Mouse (Mus musculus) heart, embryonic 16.5 days (tissue): ENCODE measurements at regions not wholly inside any gene's neighbourhood (a gene's known extent, or its start where the extent isn't known, plus 50 kb on each side); places are given as distances from the start of the nearest gene placed in this dataset.

Experiments used
- ATAC-seq: fragments of 200-750 bp; cut with Nextera tagmentation; replicated peaks from 2 replicates; pipeline ENCODE4 v1.8.0; 2017; ENCODE audit warnings: moderate number of reproducible peaks; ENCODE audit not compliant: insufficient read depth, low FRiP score; ENCODE audit errors: extremely low read depth
- H3K27ac ChIP-seq: fragments of 300-500 bp; sonication (generic); 2 replicates; pipeline ENCODE4 v1.5.1; 2014; ENCODE audit warnings: mild to moderate bottlenecking, low read length, control low read depth, moderate library complexity
- H3K27me3 ChIP-seq: fragments of 300-500 bp; sonication (generic); 2 replicates; pipeline ENCODE4 v1.6.1; 2014; ENCODE audit warnings: low read length, mixed read lengths; ENCODE audit not compliant: control insufficient read depth, insufficient read depth
- H3K36me3 ChIP-seq: fragments of 300-500 bp; sonication (generic); 2 replicates; pipeline ENCODE4 v1.6.1; 2014; ENCODE audit not compliant: control insufficient read depth, insufficient read depth
- H3K4me1 ChIP-seq: fragments of 300-500 bp; sonication (generic); 2 replicates; pipeline ENCODE4 v1.6.1; 2014; ENCODE audit warnings: low read length, mixed read lengths; ENCODE audit not compliant: control insufficient read depth, insufficient read depth
- H3K4me2 ChIP-seq: fragments of 300-500 bp; sonication (generic); 2 replicates; pipeline ENCODE4 v1.6.1; 2014; ENCODE audit warnings: low read depth, mild to moderate bottlenecking, control low read depth, low read length
- H3K4me3 ChIP-seq: fragments of 300-500 bp; sonication (generic); 2 replicates; pipeline ENCODE4 v1.5.1; 2014; ENCODE audit warnings: mild to moderate bottlenecking, control low read depth, low read length
- H3K9ac ChIP-seq: fragments of 300-500 bp; sonication (generic); 2 replicates; pipeline ENCODE4 v1.6.1; 2014; ENCODE audit warnings: low read length, control low read depth
- H3K9me3 ChIP-seq: fragments of 300-500 bp; sonication (generic); replicated peaks from 2 replicates; pipeline ENCODE4 v1.6.1; 2016; ENCODE audit warnings: low read length; ENCODE audit not compliant: control insufficient read depth
- WGBS: fragments of 180-500 bp; shearing (Covaris S2); extraction: QIAGEN DNeasy Blood & Tissue Kit; methylation state at CpG from one replicate; pipeline ENCODE4 v1.1.7; 2014; 5-methylcytosine and 5-hydroxymethylcytosine counted together

- H3K4me1 ChIP-seq: no peaks in the 10 kb centered on the region
- H3K27me3 ChIP-seq: no peaks in the 10 kb centered on the region
- no peak overlapping the region for H3K9ac ChIP-seq
- no peak for ATAC-seq
- H3K9me3 ChIP-seq: no peaks in the 10 kb centered on the region
- H3K36me3 ChIP-seq: no peaks in the 10 kb centered on the region
- H3K4me2 ChIP-seq: no peak overlapping the region
- 78% methylated on average over 2 of the region's 2 CpGs for WGBS
- H3K27ac ChIP-seq: no peak overlapping the region
- no peak overlapping the region for H3K4me3 ChIP-seq
Measured at GRCm38 (mm10) chr16:71724898-71725297, 583.2 kb upstream of the Robo1 start.

GRCm38 (mm10) chr16:71737941-71738340, 570.2 kb upstream of the Robo1 start:
- no peak for ATAC-seq
- Histone ChIP-seq H3K4me3 (no peak overlapping the region), H3K9me3 (0 out of 2 replicates have a peak, but pooled peaks cover 4% of the 10 kb centered on the region), H3K27ac (no peak overlapping the region), H3K36me3 (no peaks in the 10 kb centered on the region), H3K9ac (no peak overlapping the region), H3K27me3 (no peaks in the 10 kb centered on the region), H3K4me2 (no peak overlapping the region), H3K4me1 (no peaks in the 10 kb centered on the region)
- WGBS: 86% methylated on average over 2 of the region's 2 CpGs

GRCm38 (mm10) chr16:71739104-71739503, 569.0 kb upstream of the Robo1 start:
- no peak overlapping the region for H3K27ac ChIP-seq
- no peak overlapping the region for H3K9ac ChIP-seq
- no peak overlapping the region for H3K4me2 ChIP-seq
- no peak overlapping the region for H3K4me3 ChIP-seq
- 0 out of 2 replicates have a peak, but pooled peaks cover 4% of the 10 kb centered on the region for H3K9me3 ChIP-seq
- H3K4me1 ChIP-seq: no peaks in the 10 kb centered on the region
- H3K36me3 ChIP-seq: no peaks in the 10 kb centered on the region
- ATAC-seq: no peak
- no peaks in the 10 kb centered on the region for H3K27me3 ChIP-seq
- 80% methylated on average over 5 of the region's 5 CpGs for WGBS

- Histone ChIP-seq H3K4me1 (no peaks in the 10 kb centered on the region), H3K9me3 (no peaks in the 10 kb centered on the region), H3K9ac (no peak overlapping the region), H3K27me3 (no peaks in the 10 kb centered on the region), H3K4me2 (no peak overlapping the region), H3K4me3 (no peak overlapping the region), H3K36me3 (no peaks in the 10 kb centered on the region), H3K27ac (no peak overlapping the region)
- ATAC-seq: no peak
Measured at GRCm38 (mm10) chr16:71780945-71781344, 527.2 kb upstream of the Robo1 start.

GRCm38 (mm10) chr16:71812840-71813239, 495.3 kb upstream of the Robo1 start:
- WGBS: 83% methylated on average over 5 of the region's 5 CpGs
- Histone ChIP-seq H3K4me2 (no peak overlapping the region), H3K27ac (no peak overlapping the region), H3K4me3 (no peak overlapping the region), H3K9ac (no peak overlapping the region), H3K9me3 (no peaks in the 10 kb centered on the region), H3K4me1 (no peaks in the 10 kb centered on the region), H3K27me3 (no peaks in the 10 kb centered on the region), H3K36me3 (no peaks in the 10 kb centered on the region)
- ATAC-seq: no peak

GRCm38 (mm10) chr16:71835325-71835724, 472.8 kb upstream of the Robo1 start:
- no peak overlapping the region for H3K4me3 ChIP-seq
- no peaks in the 10 kb centered on the region for H3K4me1 ChIP-seq
- H3K4me2 ChIP-seq: no peak overlapping the region
- no peaks in the 10 kb centered on the region for H3K27me3 ChIP-seq
- 80% methylated on average over 2 of the region's 2 CpGs for WGBS
- no peak overlapping the region for H3K27ac ChIP-seq
- H3K9ac ChIP-seq: no peak overlapping the region
- no peaks in the 10 kb centered on the region for H3K36me3 ChIP-seq
- ATAC-seq: no peak
- no peaks in the 10 kb centered on the region for H3K9me3 ChIP-seq

- no peak for ATAC-seq
- no peaks in the 10 kb centered on the region for H3K27me3 ChIP-seq
- no peak overlapping the region for H3K27ac ChIP-seq
- H3K4me1 ChIP-seq: no peaks in the 10 kb centered on the region
- H3K36me3 ChIP-seq: no peaks in the 10 kb centered on the region
- no peaks in the 10 kb centered on the region for H3K9me3 ChIP-seq
- 84% methylated on average over 3 of the region's 3 CpGs for WGBS
- no peak overlapping the region for H3K4me2 ChIP-seq
- H3K4me3 ChIP-seq: no peak overlapping the region
- H3K9ac ChIP-seq: no peak overlapping the region
Measured at GRCm38 (mm10) chr16:71850097-71850496, 458.0 kb upstream of the Robo1 start.

GRCm38 (mm10) chr16:71851590-71852190, 456.4 kb upstream of the Robo1 start:
- Histone ChIP-seq H3K9me3 (no peaks in the 10 kb centered on the region), H3K36me3 (no peaks in the 10 kb centered on the region), H3K4me2 (no peak overlapping the region), H3K4me3 (no peak overlapping the region), H3K27ac (no peak overlapping the region), H3K9ac (no peak overlapping the region), H3K4me1 (no peaks in the 10 kb centered on the region), H3K27me3 (no peaks in the 10 kb centered on the region)
- no peak for ATAC-seq
- WGBS: 43% methylated on average over 3 of the region's 3 CpGs

GRCm38 (mm10) chr16:71857877-71858276, 450.2 kb upstream of the Robo1 start:
- Histone ChIP-seq H3K9ac (no peak overlapping the region), H3K4me3 (no peak overlapping the region), H3K9me3 (no peaks in the 10 kb centered on the region), H3K4me2 (no peak overlapping the region), H3K27ac (no peak overlapping the region), H3K4me1 (no peaks in the 10 kb centered on the region), H3K27me3 (no peaks in the 10 kb centered on the region), H3K36me3 (no peaks in the 10 kb centered on the region)
- ATAC-seq: no peak
